Mouse (Mus musculus): Measurements from ENCODE around the gene Adgre5. TPM values are rescaled to one million over a fixed set of nuclear protein-coding genes. Genes with fewer than 3 reads are reported as not detected.

Adgre5 gene
- total RNA-seq, 2 experiments from 2014 or later: 7.4 to 11.0 TPM

GRCm38 (mm10) chr8:83757084-83757607 is 16.0 kb upstream of the Adgre5 start:
- no peak for DNase-seq (ENCODE audit: extremely low spot score in 1 of 2, low spot score in 1 of 2)

GRCm38 (mm10) chr8:83756273-83756672 is 15.1 kb upstream of the Adgre5 start:
- no peak for DNase-seq (ENCODE audit: extremely low spot score in 1 of 2, low spot score in 1 of 2)

- DNase-seq (ENCODE audit: extremely low spot score in 1 of 2, low spot score in 1 of 2): no peak
Measured at GRCm38 (mm10) chr8:83754149-83754548, 13.0 kb upstream of the Adgre5 start.

GRCm38 (mm10) chr8:83749265-83749664 is 8.1 kb upstream of the Adgre5 start:
- no peak for DNase-seq (ENCODE audit: extremely low spot score in 1 of 2, low spot score in 1 of 2)

- DNase-seq (ENCODE audit: extremely low spot score in 1 of 2, low spot score in 1 of 2): no peak
Measured at GRCm38 (mm10) chr8:83748708-83749107, 7.6 kb upstream of the Adgre5 start.

- peak in 1 of 2 experiments; percentile 31 for DNase-seq (ENCODE audit: extremely low spot score in 1 of 2, low spot score in 1 of 2)
Measured at GRCm38 (mm10) chr8:83747661-83748346, 6.7 kb upstream of the Adgre5 start.

- no peak for DNase-seq (ENCODE audit: extremely low spot score in 1 of 2, low spot score in 1 of 2)
Measured at GRCm38 (mm10) chr8:83744070-83744469, 2.9 kb upstream of the Adgre5 start.

GRCm38 (mm10) chr8:83742968-83743367 is 1.8 kb upstream of the Adgre5 start:
- DNase-seq (ENCODE audit: extremely low spot score in 1 of 2, low spot score in 1 of 2): no peak

GRCm38 (mm10) chr8:83741849-83742655 is 926 bp upstream of the Adgre5 start:
- DNase-seq (ENCODE audit: extremely low spot score in 1 of 2, low spot score in 1 of 2): no peak

- no peak for DNase-seq (ENCODE audit: extremely low spot score in 1 of 2, low spot score in 1 of 2)
Measured at GRCm38 (mm10) chr8:83740586-83740975, 545 bp downstream of the Adgre5 start.

GRCm38 (mm10) chr8:83739711-83740468 is 1.2 kb downstream of the Adgre5 start:
- DNase-seq (ENCODE audit: extremely low spot score in 1 of 2, low spot score in 1 of 2): no peak

- DNase-seq (ENCODE audit: extremely low spot score in 1 of 2, low spot score in 1 of 2): no peak
Measured at GRCm38 (mm10) chr8:83738949-83739710, 2.0 kb downstream of the Adgre5 start.

GRCm38 (mm10) chr8:83737852-83738562 is 3.1 kb downstream of the Adgre5 start:
- no peak for DNase-seq (ENCODE audit: extremely low spot score in 1 of 2, low spot score in 1 of 2)

- no peak for DNase-seq (ENCODE audit: extremely low spot score in 1 of 2, low spot score in 1 of 2)
Measured at GRCm38 (mm10) chr8:83737346-83737745, 3.8 kb downstream of the Adgre5 start.

- no peak for DNase-seq (ENCODE audit: extremely low spot score in 1 of 2, low spot score in 1 of 2)
Measured at GRCm38 (mm10) chr8:83736681-83737080, 4.4 kb downstream of the Adgre5 start.

GRCm38 (mm10) chr8:83732919-83733318 is 8.2 kb downstream of the Adgre5 start:
- DNase-seq (ENCODE audit: extremely low spot score in 1 of 2, low spot score in 1 of 2): no peak

GRCm38 (mm10) chr8:83731906-83732305 is 9.2 kb downstream of the Adgre5 start:
- DNase-seq (ENCODE audit: extremely low spot score in 1 of 2, low spot score in 1 of 2): no peak

GRCm38 (mm10) chr8:83729009-83729807 is 11.9 kb downstream of the Adgre5 start:
- no peak for DNase-seq (ENCODE audit: extremely low spot score in 1 of 2, low spot score in 1 of 2)
